Mouse (Mus musculus): ENCODE data around the gene Ahdc1. TPM values are rescaled to one million over a fixed set of nuclear protein-coding genes. Genes with fewer than 3 reads are reported as not detected.

Gene Ahdc1
- polyA plus RNA-seq, 1 experiment from 2014 or later: 6.3 TPM

DNA sequence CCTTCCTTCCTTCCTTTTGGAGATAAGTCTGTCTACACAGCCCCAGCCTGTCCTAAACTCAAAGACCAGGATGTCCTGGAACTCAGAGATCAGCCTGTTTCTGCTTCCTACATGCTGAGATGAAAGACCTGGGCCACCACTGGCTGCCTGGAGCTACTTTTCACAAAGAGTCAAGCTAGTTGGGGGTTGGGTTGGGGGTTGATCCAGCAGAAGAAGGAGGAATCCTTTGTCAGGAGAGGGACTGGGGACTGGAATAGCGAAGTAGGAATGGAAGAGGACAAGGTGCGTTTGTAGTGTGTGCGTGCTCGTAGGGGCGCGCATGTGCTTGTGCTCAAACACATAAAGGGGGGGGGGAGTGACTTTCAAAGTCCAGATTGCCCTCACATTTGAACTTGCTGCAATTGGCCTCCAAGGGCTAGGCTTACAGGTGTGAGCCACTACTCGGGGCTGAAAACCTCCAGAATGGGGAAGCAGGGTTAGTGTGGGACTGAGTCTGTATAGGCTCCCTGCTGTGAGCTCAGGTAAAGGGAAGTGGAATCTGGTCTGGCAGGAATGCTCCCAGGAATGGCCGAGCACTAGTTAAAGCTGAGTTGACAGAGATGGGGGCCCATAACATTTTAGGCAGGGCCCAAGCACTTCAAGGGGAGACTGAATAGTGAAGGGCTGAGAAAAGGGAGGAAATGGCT lies 21.5 kb downstream of the Ahdc1 start:
- H3K36me3 ChIP-seq: no peaks in the 10 kb centered on the region
- H3K9ac ChIP-seq: no peak overlapping the region
- H3K9me3 ChIP-seq (replicated peaks): no peaks in the 10 kb centered on the region
- no peak overlapping the region for H3K27ac ChIP-seq
- WGBS: 89% methylated on average over 8 of the region's 8 CpGs
- no peaks in the 10 kb centered on the region for H3K27me3 ChIP-seq
- H3K4me3 ChIP-seq: no peak overlapping the region
- no peak overlapping the region for H3K4me2 ChIP-seq
- ATAC-seq (replicated peaks; ENCODE audit: insufficient number of reproducible peaks, insufficient read depth, low FRiP score, low read depth): no peak
- H3K4me1 ChIP-seq (replicated peaks): peaks cover 60% of the 10 kb centered on the region

DNA sequence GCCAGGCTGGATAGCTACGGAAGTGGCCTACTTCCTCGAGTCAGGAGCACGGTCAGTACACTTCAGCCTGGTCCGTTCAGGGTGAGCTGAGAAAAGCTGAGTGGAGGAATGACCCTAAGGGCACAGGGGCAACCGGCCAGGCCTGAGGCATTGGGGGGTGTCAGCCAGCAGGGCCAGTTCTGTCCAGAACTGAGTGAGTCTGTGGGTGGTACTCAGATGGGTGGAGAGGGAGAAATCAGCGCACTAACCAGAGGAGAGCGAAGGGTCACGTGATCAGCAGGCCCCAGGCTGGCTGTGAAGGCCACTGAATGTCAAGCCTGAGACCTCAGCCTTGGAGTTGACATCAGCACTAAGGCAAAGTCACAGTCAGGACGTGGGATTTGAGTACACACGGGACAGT lies 23.4 kb downstream of the Ahdc1 start:
- WGBS: 53% methylated on average over 10 of the region's 10 CpGs
- Histone ChIP-seq H3K4me2 (no peak overlapping the region), H3K36me3 (no peaks in the 10 kb centered on the region), H3K27me3 (no peaks in the 10 kb centered on the region), H3K9ac (no peak overlapping the region), H3K4me3 (no peak overlapping the region), H3K27ac (peak overlapping the region; percentile 41), H3K9me3 (replicated peaks) (no peaks in the 10 kb centered on the region), H3K4me1 (replicated peaks) (peaks cover 54% of the 10 kb centered on the region)
- ATAC-seq (replicated peaks; ENCODE audit: insufficient number of reproducible peaks, insufficient read depth, low FRiP score, low read depth): no peak

DNA sequence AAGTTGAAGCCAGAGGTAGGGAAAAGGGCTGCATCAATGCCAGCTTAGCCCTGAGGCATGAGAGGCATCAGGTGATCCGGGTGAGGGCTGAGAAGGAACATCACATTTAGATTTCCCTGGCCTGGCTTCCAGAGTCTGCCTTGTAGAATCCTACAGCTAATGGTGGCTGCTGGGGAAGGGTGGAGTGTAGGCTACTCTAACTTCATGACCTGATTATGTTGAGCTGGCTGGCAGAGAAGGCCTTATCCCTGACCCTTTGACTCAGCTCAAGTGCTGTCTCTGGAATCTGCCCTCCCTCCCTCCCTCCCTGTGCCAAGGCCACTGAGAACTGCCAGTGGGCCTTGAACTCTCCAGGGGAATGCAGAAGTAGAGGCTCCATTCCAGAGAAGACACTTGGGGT lies 24.4 kb downstream of the Ahdc1 start:
- Histone ChIP-seq H3K9ac (no peak overlapping the region), H3K27me3 (no peaks in the 10 kb centered on the region), H3K36me3 (no peaks in the 10 kb centered on the region), H3K4me2 (no peak overlapping the region), H3K4me3 (no peak overlapping the region), H3K9me3 (replicated peaks) (no peaks in the 10 kb centered on the region), H3K4me1 (replicated peaks) (peaks cover 57% of the 10 kb centered on the region), H3K27ac (peak overlapping the region; percentile 41)
- ATAC-seq (replicated peaks; ENCODE audit: insufficient number of reproducible peaks, insufficient read depth, low FRiP score, low read depth): no peak
- WGBS: 50% methylated on average over 1 of the region's 1 CpGs

DNA sequence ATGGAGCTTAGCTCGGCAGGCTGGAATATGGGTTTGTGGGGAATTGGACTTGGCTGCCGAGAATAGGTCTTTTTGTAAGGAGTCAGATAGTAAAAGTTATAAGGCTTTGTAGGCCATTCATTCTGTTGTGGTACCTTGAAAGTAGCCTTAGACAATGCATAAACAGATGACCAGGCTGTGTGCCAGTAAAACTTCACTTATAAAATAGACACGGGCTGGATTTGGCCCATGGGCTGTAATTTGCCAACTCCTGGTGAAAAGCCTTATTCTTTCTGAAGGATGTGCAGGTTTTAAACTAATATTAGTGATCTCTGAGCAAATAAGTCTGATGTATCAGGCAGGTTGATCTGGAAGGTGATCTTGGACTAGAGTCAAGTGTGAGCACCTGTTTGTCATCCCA lies 24.9 kb downstream of the Ahdc1 start:
- Histone ChIP-seq H3K4me3 (no peak overlapping the region), H3K27ac (peak overlapping the region; percentile 41), H3K36me3 (no peaks in the 10 kb centered on the region), H3K27me3 (no peaks in the 10 kb centered on the region), H3K4me1 (replicated peaks) (peaks cover 62% of the 10 kb centered on the region), H3K4me2 (no peak overlapping the region), H3K9ac (no peak overlapping the region), H3K9me3 (replicated peaks) (no peaks in the 10 kb centered on the region)
- 61% methylated on average over 3 of the region's 3 CpGs for WGBS
- ATAC-seq (replicated peaks; ENCODE audit: insufficient number of reproducible peaks, insufficient read depth, low FRiP score, low read depth): no peak

DNA sequence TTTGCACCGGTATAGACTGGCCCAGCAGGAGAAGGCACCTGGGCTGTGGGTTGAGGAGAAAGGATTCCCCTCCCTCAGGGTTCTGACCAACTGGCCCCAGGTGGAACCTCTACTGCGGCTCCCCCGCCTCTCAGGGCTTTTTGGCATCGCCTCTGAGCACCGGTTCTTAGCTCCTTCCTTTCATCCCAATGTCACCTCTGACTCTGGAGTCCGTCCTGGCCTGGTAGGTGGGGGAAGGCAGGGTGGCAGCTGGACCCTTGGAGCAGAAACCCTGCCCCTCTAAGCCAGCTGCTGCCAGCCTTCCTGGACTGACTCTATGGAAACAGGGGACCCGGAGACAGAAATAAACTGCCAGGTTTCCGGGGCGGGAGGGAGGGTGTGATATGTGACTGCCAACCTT lies 26.2 kb downstream of the Ahdc1 start:
- Histone ChIP-seq H3K9me3 (replicated peaks) (no peaks in the 10 kb centered on the region), H3K27me3 (no peaks in the 10 kb centered on the region), H3K4me3 (peak overlapping the region; percentile 77; the same call in 1 of the 2 replicates), H3K36me3 (no peaks in the 10 kb centered on the region), H3K4me1 (replicated peaks) (peaks cover 75% of the 10 kb centered on the region), H3K9ac (no peak overlapping the region), H3K4me2 (peak overlapping the region; percentile 97), H3K27ac (peak overlapping the region; percentile 98)
- WGBS: 16% methylated on average over 9 of the region's 9 CpGs
- ATAC-seq (replicated peaks; ENCODE audit: insufficient number of reproducible peaks, insufficient read depth, low FRiP score, low read depth): no peak

DNA sequence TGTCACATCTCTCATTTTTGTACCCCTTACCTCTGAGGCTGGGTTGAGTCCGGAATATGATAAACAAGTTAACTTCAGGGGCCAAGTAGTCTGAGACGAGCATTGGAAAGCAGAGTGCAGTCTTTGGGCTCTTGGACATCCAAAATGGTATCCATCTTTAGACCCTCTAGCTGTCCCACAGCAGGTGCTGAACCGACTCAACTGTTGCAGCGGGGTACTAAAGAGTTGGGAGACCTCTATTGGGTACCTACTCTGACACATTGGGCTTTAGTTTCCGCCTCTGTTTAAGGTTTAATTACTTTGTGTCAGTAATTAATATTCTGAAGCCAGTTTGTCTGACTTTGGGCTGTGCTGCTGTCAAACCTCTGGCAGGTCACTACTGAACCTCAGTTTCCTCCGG lies 26.7 kb downstream of the Ahdc1 start:
- ATAC-seq (replicated peaks; ENCODE audit: insufficient number of reproducible peaks, insufficient read depth, low FRiP score, low read depth): no peak
- WGBS: 40% methylated on average over 6 of the region's 6 CpGs
- Histone ChIP-seq H3K27ac (peak overlapping the region; percentile 98), H3K9ac (no peak overlapping the region), H3K4me3 (peak overlapping the region; percentile 77), H3K4me1 (replicated peaks) (peaks cover 81% of the 10 kb centered on the region), H3K27me3 (no peaks in the 10 kb centered on the region), H3K9me3 (replicated peaks) (no peaks in the 10 kb centered on the region), H3K4me2 (peak overlapping the region; percentile 97), H3K36me3 (no peaks in the 10 kb centered on the region)

DNA sequence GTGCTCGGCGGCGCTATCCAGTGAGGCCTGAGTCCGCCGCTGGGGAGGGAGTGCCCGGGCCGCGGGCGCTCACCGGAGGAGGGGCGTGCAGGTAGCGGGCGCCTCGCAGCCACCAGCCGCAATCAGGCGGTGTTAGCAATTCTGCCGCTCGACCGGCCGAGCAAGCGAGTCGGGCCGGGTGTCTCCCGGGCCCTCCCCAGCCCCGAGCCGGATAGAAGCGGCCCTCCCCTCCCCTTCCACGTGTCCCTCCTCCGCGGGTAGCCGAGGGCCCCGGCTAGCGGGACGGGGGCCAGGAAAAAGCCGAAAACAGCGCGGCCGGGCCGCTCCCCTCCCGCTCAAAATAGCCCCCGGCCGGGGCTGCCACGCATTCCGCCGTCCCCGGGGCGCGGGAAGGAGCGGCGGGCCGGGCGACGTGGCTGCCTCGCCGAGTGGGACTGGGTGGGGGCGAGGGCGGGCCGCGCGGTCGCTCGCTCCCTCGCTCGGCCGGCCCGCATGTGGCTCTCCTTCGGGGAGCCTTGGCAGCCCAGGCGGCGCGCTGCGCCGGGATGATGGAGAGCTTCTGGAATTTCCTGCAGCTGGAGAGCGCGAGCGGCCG lies 27.6 kb downstream of the Ahdc1 start:
- H3K4me3 ChIP-seq: peak overlapping the region; percentile 77
- no peaks in the 10 kb centered on the region for H3K27me3 ChIP-seq
- peak overlapping the region; percentile 98 for H3K27ac ChIP-seq
- no peaks in the 10 kb centered on the region for H3K9me3 ChIP-seq (replicated peaks)
- H3K9ac ChIP-seq: peak overlapping the region; percentile 83
- peak; percentile 59 for ATAC-seq (replicated peaks; ENCODE audit: insufficient number of reproducible peaks, insufficient read depth, low FRiP score, low read depth)
- under 1% methylated on average over 62 of the region's 76 CpGs for WGBS
- H3K4me2 ChIP-seq: peak overlapping the region; percentile 97
- peaks cover 89% of the 10 kb centered on the region for H3K4me1 ChIP-seq (replicated peaks)
- no peaks in the 10 kb centered on the region for H3K36me3 ChIP-seq

DNA sequence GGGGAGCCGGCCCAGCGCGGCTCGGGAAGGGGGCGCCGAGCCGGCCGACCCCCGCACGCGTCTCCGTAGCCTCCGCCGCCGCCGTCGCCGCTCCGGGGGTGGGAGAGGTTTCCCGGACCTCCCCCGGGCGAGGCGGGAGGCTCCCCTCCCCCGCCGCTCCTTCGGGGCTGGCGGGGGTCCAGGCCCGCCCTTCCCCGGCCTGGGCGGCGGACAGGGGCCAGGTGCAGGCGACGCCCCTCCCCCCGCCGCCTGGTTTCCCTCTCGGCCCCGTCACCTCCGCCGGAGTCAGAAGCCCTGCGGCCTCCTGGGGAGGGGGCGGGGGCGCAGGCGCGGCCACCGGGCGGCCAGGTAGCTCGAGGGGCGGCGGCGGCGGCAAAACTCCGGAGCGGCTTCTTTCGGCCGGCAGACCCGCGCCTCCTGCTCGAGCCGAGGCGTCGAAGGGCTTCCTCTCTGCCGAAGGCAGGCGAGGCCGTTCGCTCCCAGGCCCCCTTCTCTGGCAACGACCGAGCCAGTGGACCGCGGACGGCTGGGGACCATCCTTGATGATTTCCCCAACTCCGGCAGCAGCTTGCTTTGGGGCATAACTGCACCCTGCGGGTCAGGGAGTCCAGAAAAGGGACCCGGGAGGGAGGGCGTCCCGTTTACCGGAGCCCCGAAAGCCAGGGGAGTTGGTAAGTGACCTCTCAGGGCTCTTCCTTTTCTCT lies 28.2 kb downstream of the Ahdc1 start:
- under 1% methylated on average over 75 of the region's 77 CpGs for WGBS
- no peaks in the 10 kb centered on the region for H3K9me3 ChIP-seq (replicated peaks)
- ATAC-seq (replicated peaks; ENCODE audit: insufficient number of reproducible peaks, insufficient read depth, low FRiP score, low read depth): peak; percentile 40
- H3K4me3 ChIP-seq: peak overlapping the region; percentile 77
- peak overlapping the region; percentile 98 for H3K27ac ChIP-seq
- H3K4me1 ChIP-seq (replicated peaks): peaks cover 90% of the 10 kb centered on the region
- H3K27me3 ChIP-seq: no peaks in the 10 kb centered on the region
- H3K9ac ChIP-seq: peak overlapping the region; percentile 83
- peak overlapping the region; percentile 97 for H3K4me2 ChIP-seq
- H3K36me3 ChIP-seq: no peaks in the 10 kb centered on the region

DNA sequence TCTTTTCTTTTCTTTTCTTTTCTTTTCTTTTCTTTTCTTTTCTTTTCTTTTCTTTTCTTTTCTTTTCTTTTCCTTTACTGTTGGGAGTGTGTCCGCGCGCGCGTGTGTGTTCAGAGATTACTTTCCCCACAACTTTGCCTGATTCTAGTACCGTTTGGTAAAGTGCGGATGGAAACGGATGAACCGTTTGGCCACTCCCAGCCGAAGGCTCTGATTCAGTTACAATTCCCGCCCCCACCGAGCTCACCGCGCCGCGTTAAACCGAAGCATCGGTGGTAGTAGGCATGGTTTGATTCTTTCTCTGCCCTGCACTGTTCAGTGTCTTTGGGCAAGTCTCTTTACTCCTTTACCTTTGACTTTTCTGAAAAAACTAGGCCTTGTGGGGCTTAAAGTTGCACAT lies 28.8 kb downstream of the Ahdc1 start:
- Histone ChIP-seq H3K4me1 (replicated peaks) (peaks cover 90% of the 10 kb centered on the region), H3K36me3 (no peaks in the 10 kb centered on the region), H3K27ac (peak overlapping the region; percentile 98), H3K4me2 (peak overlapping the region; percentile 97), H3K9ac (peak overlapping the region; percentile 83), H3K27me3 (no peaks in the 10 kb centered on the region), H3K9me3 (replicated peaks) (no peaks in the 10 kb centered on the region), H3K4me3 (peak overlapping the region; percentile 77)
- no peak for ATAC-seq (replicated peaks; ENCODE audit: insufficient number of reproducible peaks, insufficient read depth, low FRiP score, low read depth)
- 10% methylated on average over 18 of the region's 18 CpGs for WGBS

DNA sequence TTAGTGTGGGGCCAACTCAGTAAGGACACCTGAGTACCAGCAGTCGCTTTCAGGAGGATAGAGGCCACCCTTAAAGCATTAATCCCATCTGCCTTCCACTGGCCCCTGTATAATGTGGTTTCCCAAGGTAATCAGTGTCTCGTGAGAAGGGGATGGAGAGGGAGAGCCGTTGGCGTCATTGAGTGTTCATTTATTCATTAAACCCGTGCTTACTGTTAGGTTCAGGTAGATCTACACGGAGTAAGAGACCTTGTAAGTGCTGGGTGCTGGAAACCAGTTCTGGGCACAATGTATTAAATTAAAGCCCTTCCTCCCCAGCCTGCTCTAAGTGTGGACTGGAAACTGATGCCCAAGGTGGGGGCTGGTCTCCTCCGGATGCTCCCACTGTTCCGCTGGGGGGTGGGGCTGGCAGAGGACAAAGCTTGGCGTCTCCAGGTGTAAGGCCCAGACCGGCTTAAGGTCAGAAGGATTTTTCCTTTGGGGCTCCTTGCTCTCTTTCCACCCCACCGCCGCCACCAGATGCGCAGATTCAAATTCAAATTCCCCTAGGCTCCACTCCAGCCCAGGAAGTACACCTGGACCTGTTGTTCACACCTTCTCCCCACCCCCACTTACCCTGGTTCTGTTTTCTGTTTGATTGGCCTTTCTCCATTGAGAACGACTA lies 29.3 kb downstream of the Ahdc1 start:
- Histone ChIP-seq H3K27me3 (no peaks in the 10 kb centered on the region), H3K4me2 (peak overlapping the region; percentile 97), H3K36me3 (no peaks in the 10 kb centered on the region), H3K27ac (peak overlapping the region; percentile 98), H3K9me3 (replicated peaks) (no peaks in the 10 kb centered on the region), H3K4me3 (peak overlapping the region; percentile 77), H3K9ac (peak overlapping the region; percentile 83), H3K4me1 (replicated peaks) (peaks cover 90% of the 10 kb centered on the region)
- ATAC-seq (replicated peaks; ENCODE audit: insufficient number of reproducible peaks, insufficient read depth, low FRiP score, low read depth): no peak
- 50% methylated on average over 14 of the region's 14 CpGs for WGBS

DNA sequence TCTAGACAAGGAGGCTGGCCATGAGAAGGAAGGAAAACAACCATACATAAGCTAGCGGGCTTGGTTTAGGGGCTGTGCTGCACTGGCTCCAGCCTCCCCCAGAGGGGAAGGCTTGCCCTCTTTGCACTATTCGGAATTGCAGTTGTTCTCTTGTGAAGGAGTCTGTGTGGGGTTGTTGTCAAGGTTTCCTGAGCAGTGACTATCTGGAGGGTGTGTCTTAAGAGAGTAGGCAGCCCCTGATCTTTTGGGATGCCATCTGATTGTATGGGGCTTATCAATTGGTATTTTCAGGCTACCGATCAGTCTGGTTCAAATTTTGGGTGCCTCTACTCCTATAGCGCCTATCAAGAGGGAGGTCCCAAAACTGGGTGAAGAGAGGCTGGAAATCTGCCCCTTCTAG lies 31.2 kb downstream of the Ahdc1 start:
- H3K4me3 ChIP-seq: peak overlapping the region; percentile 5; the same call in 1 of the 2 replicates
- peak overlapping the region; percentile 97 for H3K4me2 ChIP-seq
- no peaks in the 10 kb centered on the region for H3K36me3 ChIP-seq
- peak overlapping the region; percentile 38 for H3K9ac ChIP-seq
- ATAC-seq (replicated peaks; ENCODE audit: insufficient number of reproducible peaks, insufficient read depth, low FRiP score, low read depth): no peak
- H3K9me3 ChIP-seq (replicated peaks): no peaks in the 10 kb centered on the region
- WGBS: 30% methylated on average over 4 of the region's 4 CpGs
- peaks cover 93% of the 10 kb centered on the region for H3K4me1 ChIP-seq (replicated peaks)
- no peaks in the 10 kb centered on the region for H3K27me3 ChIP-seq
- H3K27ac ChIP-seq: peak overlapping the region; percentile 98
